Mouse (Mus musculus) ES-E14 (cell line): ENCODE measurements around the gene Gm3594. TPM values are rescaled to one million over a fixed set of nuclear protein-coding genes. Genes with fewer than 3 reads are reported as not detected.
A peak's percentile ranks its signal among the peaks of the same experiment; 100 is the strongest.
"Not testable (repeated sequence)": the region's sequence is repeated elsewhere in the genome, so short reads cannot be mapped to it uniquely, and the experiment has no call there.

ENCODE experiments used
- DNase-seq: peaks from one replicate; pipeline ENCODE4 v3.0.0-alpha.2; 2013; ENCODE audit warnings: low read depth, low spot score
- H3K27ac ChIP-seq: 2 replicates; pipeline ENCODE4 v1.5.1; 2012; ENCODE audit warnings: low read depth, mild to moderate bottlenecking, low read length, moderate library complexity, mixed read lengths; ENCODE audit not compliant: poor library complexity, insufficient read depth, severe bottlenecking
- H3K36me3 ChIP-seq: 2 replicates; pipeline ENCODE4 v1.6.1; 2012; ENCODE audit warnings: mild to moderate bottlenecking, low read length, moderate library complexity, mixed read lengths; ENCODE audit not compliant: control insufficient read depth, poor library complexity, insufficient read depth, severe bottlenecking
- H3K4me1 ChIP-seq, 2 experiments: fragments of 150-350 bp in 1 of 2; sonication (generic) in 1 of 2; 2 replicates each; pipeline ENCODE4 v1.6.1; 2012; ENCODE audit warnings: low read length in 2 of 2, mild to moderate bottlenecking in 1 of 2, mixed read lengths in 1 of 2; ENCODE audit not compliant: control insufficient read depth in 2 of 2, insufficient read depth in 2 of 2, poor library complexity in 1 of 2
- H3K4me3 ChIP-seq, 2 experiments: fragments of 150-350 bp in 1 of 2; sonication (generic) in 1 of 2; 2 replicates each; pipeline ENCODE4 v1.5.1; 2012; ENCODE audit warnings: low read length in 2 of 2, low read depth in 1 of 2, mild to moderate bottlenecking in 1 of 2, mixed read lengths in 1 of 2; ENCODE audit not compliant: insufficient read depth in 1 of 2, poor library complexity in 1 of 2, severe bottlenecking in 1 of 2
- H3K9ac ChIP-seq: 2 replicates; pipeline ENCODE4 v1.6.1; 2012; ENCODE audit warnings: low read depth, mild to moderate bottlenecking, low read length, mixed read lengths; ENCODE audit not compliant: poor library complexity, insufficient read depth, severe bottlenecking
- H3K9me3 ChIP-seq: fragments of 150-350 bp; sonication (generic); 2 replicates; pipeline ENCODE4 v1.6.1; 2012; ENCODE audit warnings: low read depth, mild to moderate bottlenecking, low read length; ENCODE audit not compliant: control insufficient read depth, insufficient read depth
- in situ Hi-C, 2 experiments: fragments of 600-800 bp; cut with MboI; formaldehyde crosslinking; loops; one replicate each; pipeline ENCODE4 v1.15.1; 2025; ENCODE audit warnings: low sequenced_read_pairs in 2 of 2, inconsistent platforms in 1 of 2; ENCODE audit not compliant: unreplicated experiment in 2 of 2
- total RNA-seq: library from RNA; depleted of rRNA; stranded (reverse); fragments of 300-350 nt; gene quantifications from 2 replicates; pipeline ENCODE4 v1.2.3, GENCODE M21; 2012; rRNA removed

Gm3594 gene
- total RNA-seq: not detected in 2 replicates

DNA sequence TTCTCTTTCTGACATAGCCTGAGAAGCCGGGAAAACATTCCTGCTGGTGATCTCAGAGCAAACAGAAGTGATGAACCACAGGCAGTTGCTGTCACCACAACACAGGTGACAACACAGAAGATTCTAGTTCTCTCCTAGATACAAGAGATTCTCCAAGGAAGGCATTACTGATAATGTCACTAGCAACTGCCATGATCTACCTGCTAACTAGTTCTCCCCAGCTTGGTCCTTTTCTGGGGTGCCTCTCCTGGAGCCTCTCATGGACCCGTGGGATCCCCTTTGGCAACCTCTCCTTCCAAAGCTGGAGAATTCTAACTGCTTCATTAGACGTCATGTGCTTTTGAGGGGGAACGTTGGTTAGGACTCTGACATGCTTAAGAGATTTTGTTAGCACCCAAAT, at the start of gene Gm3594:
Gene Gm3594 (minus strand): TSS at position 101 of the 400 bp plus-strand sequence.
- H3K9me3 ChIP-seq, H3K4me3 ChIP-seq, H3K4me1 ChIP-seq, in situ Hi-C loops, H3K36me3 ChIP-seq, H3K9ac ChIP-seq, H3K27ac ChIP-seq, DNase-seq: not testable (repeated sequence)

DNA sequence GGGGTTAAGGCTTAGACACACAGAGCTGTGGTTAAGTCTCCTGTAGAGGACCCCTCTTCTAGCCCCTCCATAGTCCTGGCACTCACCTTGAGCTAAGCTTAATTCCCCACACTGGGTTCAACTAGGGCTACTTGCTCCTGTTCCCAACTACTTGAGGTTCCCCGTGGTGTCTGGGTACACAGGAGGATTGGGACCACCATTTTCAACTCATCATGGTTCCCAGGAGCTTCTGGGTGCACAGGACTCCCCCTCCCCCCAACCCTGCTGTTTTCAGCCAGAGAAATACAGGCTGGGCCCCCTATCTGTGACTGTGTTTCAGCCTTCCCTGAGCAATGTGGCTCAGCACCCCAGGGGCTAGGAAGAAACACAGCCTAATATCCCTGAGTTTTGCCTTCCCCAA, 41.9 kb upstream of the Gm3594 start:
- in situ Hi-C loops, H3K4me3 ChIP-seq, H3K9ac ChIP-seq, H3K4me1 ChIP-seq, H3K9me3 ChIP-seq, H3K27ac ChIP-seq, H3K36me3 ChIP-seq, DNase-seq: not testable (repeated sequence)

GRCm38 (mm10) chr14:6485541-6485940, 41.1 kb upstream of the Gm3594 start:
- in situ Hi-C loops, H3K9me3 ChIP-seq, H3K27ac ChIP-seq, H3K36me3 ChIP-seq, DNase-seq, H3K4me3 ChIP-seq, H3K4me1 ChIP-seq, H3K9ac ChIP-seq: not testable (repeated sequence)

- H3K27ac ChIP-seq, H3K4me1 ChIP-seq, H3K9ac ChIP-seq, H3K36me3 ChIP-seq, H3K4me3 ChIP-seq, in situ Hi-C loops, H3K9me3 ChIP-seq: not testable (repeated sequence)
- peak; percentile 6 for DNase-seq
Measured at GRCm38 (mm10) chr14:6482126-6482525, 37.7 kb upstream of the Gm3594 start.

DNA sequence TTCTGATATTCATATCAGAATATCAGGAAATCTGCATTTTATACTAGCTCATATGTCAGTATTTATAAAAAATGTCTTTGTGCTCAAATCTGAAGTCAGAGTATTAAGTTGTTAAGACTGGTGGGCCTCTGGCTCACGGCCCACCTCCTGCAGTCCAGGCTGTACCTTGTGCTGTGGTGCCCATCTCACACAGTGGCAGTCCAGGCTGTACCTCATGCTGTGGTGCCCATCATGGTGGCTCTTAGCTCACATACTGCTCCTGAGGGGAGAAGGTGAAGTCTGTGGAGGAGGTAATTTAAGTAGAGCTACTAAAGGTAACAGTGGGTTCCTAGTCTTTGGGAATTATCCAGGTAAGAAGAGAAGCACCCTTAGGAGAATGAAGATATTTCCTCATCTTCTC, 27.4 kb upstream of the Gm3594 start:
- H3K9ac ChIP-seq, H3K36me3 ChIP-seq, H3K27ac ChIP-seq, H3K9me3 ChIP-seq, H3K4me3 ChIP-seq, DNase-seq, in situ Hi-C loops, H3K4me1 ChIP-seq: not testable (repeated sequence)

DNA sequence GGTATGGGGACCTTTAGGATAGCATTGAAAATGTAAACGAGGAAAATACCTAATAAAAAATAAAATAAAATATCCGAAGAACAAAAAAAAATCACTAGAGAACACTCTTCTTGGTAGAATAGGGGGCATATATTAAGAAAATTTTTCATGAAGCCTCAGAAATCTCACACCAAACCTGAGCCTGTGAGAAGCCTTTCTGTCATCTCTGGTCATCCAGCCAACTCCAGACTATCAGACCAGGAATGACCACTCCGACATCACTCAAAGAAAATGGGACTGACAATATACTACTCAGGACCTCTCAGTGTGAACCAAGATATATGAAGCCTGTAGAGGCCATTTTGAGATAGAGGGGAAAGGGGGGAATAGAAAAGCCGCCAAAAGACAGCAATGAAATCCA, 3.6 kb downstream of the Gm3594 start:
- H3K36me3 ChIP-seq, H3K9ac ChIP-seq, H3K4me1 ChIP-seq, H3K4me3 ChIP-seq, H3K9me3 ChIP-seq, H3K27ac ChIP-seq, in situ Hi-C loops, DNase-seq: not testable (repeated sequence)

DNA sequence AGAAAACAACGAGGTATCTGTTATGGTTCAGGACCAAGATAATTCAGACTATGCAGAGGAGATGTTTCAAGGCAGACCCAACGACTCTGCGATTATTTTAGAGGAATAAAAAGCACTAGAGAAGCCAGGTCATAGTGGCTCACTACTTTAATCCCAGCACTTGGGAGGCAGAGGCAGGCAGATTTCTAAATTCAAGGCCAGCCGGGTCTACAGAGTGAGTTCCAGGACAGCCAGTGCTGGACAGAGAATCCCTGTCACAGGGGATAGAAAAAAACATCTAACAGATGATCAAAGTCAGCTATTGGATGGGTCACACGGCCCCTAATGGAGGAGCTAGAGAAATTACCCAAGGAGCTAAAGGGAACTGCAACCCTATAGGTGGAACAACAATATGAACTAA, 4.2 kb downstream of the Gm3594 start:
- H3K4me1 ChIP-seq, H3K9me3 ChIP-seq, in situ Hi-C loops, DNase-seq, H3K36me3 ChIP-seq, H3K4me3 ChIP-seq, H3K9ac ChIP-seq, H3K27ac ChIP-seq: not testable (repeated sequence)

- H3K9ac ChIP-seq, H3K9me3 ChIP-seq, DNase-seq, H3K27ac ChIP-seq, H3K4me3 ChIP-seq, in situ Hi-C loops, H3K36me3 ChIP-seq, H3K4me1 ChIP-seq: not testable (repeated sequence)
Measured at GRCm38 (mm10) chr14:6426766-6427165, 17.6 kb downstream of the Gm3594 start.

DNA sequence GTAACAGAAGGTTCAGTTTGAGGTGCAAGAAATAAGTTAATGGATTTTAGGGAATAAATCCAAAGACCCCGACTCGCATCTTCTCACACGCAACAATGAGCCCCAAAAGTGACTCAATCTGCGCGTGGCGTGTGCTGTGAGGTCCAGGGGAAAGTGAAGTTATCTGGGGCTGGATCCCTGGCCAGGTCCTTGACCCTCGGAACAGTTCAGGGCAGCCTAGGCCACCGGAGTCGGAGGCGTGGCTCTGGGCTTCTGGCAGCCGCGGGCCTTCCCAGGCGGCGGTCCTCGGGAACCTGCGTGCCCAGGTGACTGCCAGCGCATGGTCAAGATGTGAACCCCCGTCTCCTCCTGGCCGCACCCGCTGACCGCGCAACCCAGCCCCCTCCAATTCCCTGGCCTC, 18.1 kb downstream of the Gm3594 start:
- in situ Hi-C loops, H3K27ac ChIP-seq, H3K9me3 ChIP-seq, H3K4me3 ChIP-seq, H3K36me3 ChIP-seq, H3K9ac ChIP-seq, DNase-seq, H3K4me1 ChIP-seq: not testable (repeated sequence)
